Mouse (Mus musculus): ENCODE measurements around the gene Eea1. TPM values are rescaled to one million over a fixed set of nuclear protein-coding genes. Genes with fewer than 3 reads are reported as not detected.
"Not testable (repeated sequence)": the region's sequence is repeated elsewhere in the genome, so short reads cannot be mapped to it uniquely, and the experiment has no call there.

Gene Eea1
- 27.0 and 32.7 TPM in 2 replicates for total RNA-seq (2015; ENCODE audit: low replicate concordance)
- total RNA-seq (2017; ENCODE audit: low replicate concordance), result 44.4 and 48.0 TPM in 2 replicates

GRCm38 (mm10) chr10:95940046-95940900 lies at the start of gene Eea1:
TSS of gene Eea1 (plus strand) at chr10:95940650.
- ATAC-seq (replicated peaks; ENCODE audit: low FRiP score, poor library complexity, severe bottlenecking), result peak; percentile 94

GRCm38 (mm10) chr10:95891214-95891960 lies 49.1 kb upstream of the Eea1 start:
- no peak for ATAC-seq (replicated peaks; ENCODE audit: low FRiP score, poor library complexity, severe bottlenecking)

GRCm38 (mm10) chr10:95892132-95892531 lies 48.3 kb upstream of the Eea1 start:
- no peak for ATAC-seq (replicated peaks; ENCODE audit: low FRiP score, poor library complexity, severe bottlenecking)

- ATAC-seq (replicated peaks; ENCODE audit: low FRiP score, poor library complexity, severe bottlenecking), result no peak
Observed at GRCm38 (mm10) chr10:95893291-95893932, 47.0 kb upstream of the Eea1 start.

GRCm38 (mm10) chr10:95894036-95894855 lies 46.2 kb upstream of the Eea1 start:
- no peak for ATAC-seq (replicated peaks; ENCODE audit: low FRiP score, poor library complexity, severe bottlenecking)

DNA sequence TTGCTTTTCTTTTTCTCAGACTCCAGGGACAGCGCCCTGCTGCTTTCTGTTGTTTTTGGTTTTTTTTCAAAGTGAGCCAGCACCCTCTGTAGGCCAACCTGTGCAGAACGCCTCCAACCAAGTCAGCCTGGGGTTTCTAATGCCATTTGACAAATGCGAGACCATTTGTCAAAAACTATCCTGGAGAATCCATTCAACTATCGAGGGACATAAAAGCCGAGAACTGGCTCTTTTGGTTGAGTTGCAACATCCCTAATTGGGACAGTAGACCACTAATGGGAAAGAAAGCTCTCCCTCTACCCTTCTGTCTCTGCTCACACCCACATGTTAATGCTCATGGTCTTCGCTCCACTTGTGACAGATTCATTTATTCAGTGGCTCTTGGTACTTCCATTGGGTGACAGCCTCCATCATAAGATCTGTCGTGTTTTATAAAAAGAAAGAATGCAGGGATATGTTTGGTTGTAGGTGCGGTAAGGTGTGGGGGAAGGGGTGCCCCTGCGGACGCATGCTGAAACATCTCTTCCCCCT lies 45.5 kb upstream of the Eea1 start:
- ATAC-seq (replicated peaks; ENCODE audit: low FRiP score, poor library complexity, severe bottlenecking), result no peak

DNA sequence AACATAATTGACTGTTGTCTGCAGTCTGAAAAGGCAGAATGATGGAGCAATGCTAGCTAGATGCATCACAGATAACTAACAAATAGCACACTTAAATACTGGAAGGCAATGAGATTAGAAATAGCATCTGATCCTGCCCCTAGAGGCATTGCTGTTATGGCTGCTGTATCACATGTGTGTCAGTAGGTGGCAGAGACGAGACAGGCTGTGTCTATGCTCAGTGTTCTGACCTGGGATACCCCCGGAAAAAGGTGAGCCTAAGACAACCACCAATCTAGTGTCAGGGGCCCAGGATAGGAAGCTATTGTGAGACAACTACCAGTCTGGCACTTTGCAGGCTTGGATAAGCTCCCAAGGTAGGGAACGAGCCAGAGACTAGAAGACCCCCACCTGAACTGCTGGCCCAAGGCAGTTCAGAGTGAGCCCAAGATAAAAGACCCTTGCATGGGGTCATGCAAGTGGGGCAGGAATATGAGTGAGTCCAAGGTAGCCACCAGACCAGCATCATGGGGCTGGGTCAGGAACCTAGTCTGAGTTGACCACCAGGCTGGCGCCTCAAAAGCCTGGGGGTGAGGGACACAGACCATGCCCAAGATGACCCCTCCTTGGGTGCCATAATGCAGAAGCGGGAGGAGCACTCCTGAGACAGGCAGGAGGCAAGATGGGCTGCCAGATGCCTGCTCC lies 41.8 kb upstream of the Eea1 start:
- no peak for ATAC-seq (replicated peaks; ENCODE audit: low FRiP score, poor library complexity, severe bottlenecking)

DNA sequence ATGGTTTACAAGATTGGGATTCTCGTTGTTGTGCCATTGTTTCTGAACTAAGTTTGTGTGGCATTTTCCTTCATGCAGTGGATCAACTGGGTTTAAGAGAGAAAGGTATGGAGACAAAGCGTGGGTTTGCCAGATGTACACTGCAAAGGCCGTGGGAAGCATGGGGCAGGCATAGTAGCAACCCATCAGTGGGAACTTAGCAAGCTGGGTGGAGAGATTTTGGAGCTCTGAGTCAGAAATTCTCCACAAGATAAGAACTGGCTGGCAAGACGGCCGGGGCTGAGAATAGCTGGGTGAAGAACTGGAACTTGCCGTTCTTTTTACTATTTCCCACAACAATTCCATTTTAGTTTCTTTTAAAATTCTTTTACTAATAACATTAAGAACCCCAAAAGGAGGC lies 35.8 kb upstream of the Eea1 start:
- no peak for ATAC-seq (replicated peaks; ENCODE audit: low FRiP score, poor library complexity, severe bottlenecking)

DNA sequence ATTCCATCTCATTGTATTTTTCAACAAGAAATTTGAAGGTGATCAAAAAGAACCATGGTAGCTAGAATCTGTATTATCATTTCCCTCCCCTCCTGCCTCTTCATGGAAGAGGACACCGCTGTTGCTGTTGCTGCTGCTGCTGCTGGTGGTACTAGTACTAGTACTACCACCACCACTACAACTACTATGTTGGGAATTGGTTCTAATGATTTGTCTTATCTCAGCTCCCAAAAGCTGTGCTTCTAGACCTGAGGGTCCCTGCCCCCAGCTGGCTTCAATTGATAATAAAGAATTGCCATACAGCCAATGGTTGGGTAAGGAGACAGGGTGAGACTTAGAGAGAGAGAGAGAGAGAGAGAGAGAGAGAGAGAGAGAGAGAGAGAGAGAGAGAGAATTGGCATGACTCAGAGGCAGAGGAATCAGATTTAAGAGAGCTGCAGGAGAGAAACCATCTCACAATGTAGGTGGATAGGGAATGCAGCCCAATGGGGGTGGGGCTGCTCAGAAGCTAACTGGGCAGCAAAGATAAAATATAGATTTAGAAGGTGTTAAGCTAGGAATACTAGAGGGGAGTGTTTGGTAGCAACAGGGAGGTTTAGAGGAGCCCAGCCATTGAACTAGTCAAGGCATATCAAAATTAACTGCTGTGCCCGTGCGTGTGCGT lies 31.1 kb upstream of the Eea1 start:
- ATAC-seq (replicated peaks; ENCODE audit: low FRiP score, poor library complexity, severe bottlenecking), result no peak

GRCm38 (mm10) chr10:95911016-95911415 lies 29.4 kb upstream of the Eea1 start:
- ATAC-seq (replicated peaks; ENCODE audit: low FRiP score, poor library complexity, severe bottlenecking), result no peak

- no peak for ATAC-seq (replicated peaks; ENCODE audit: low FRiP score, poor library complexity, severe bottlenecking)
Observed at GRCm38 (mm10) chr10:95914434-95915174, 25.8 kb upstream of the Eea1 start.

DNA sequence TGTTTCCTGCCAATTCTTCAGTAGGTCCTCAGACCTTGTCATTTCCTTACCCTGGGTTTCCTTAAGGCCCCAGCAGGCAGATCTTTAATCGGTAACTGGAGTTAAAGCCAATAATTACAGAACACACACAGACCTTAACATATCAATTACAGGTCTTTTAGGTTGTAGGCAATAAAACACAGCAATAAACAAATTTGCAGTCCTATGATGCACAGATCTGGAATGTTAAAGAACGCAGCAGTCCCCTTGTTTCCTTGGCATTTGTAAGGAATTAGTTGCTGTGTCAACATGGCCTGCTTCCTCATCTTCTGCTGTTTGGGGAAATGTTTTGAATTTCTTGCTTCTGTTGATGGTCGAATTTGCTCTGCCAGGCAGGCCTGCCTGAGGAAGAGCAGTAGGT lies 21.7 kb upstream of the Eea1 start:
- ATAC-seq (replicated peaks; ENCODE audit: low FRiP score, poor library complexity, severe bottlenecking), result no peak

GRCm38 (mm10) chr10:95923263-95924217 lies 16.9 kb upstream of the Eea1 start:
- ATAC-seq (replicated peaks; ENCODE audit: low FRiP score, poor library complexity, severe bottlenecking), result no peak

DNA sequence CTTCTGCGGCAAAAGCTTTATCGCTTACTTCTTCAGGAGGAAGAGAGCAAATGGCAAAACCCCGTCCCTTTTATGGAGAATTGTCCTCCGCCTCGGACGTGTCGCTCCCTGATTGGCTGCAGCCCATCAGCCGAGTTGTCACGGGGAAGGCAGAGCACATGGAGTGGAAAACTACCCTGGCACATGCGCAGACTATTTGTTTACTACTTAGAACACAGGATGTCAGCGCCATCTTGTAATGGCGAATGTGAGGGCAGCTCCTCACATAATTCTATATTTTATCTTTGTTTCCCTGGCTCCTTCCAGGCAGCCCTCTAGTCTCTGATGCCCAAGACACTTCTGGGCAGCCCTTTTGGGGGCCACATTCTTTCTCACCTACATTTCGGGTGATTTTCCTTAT lies 6.8 kb upstream of the Eea1 start:
- not testable (repeated sequence) for ATAC-seq (replicated peaks; ENCODE audit: low FRiP score, poor library complexity, severe bottlenecking)

DNA sequence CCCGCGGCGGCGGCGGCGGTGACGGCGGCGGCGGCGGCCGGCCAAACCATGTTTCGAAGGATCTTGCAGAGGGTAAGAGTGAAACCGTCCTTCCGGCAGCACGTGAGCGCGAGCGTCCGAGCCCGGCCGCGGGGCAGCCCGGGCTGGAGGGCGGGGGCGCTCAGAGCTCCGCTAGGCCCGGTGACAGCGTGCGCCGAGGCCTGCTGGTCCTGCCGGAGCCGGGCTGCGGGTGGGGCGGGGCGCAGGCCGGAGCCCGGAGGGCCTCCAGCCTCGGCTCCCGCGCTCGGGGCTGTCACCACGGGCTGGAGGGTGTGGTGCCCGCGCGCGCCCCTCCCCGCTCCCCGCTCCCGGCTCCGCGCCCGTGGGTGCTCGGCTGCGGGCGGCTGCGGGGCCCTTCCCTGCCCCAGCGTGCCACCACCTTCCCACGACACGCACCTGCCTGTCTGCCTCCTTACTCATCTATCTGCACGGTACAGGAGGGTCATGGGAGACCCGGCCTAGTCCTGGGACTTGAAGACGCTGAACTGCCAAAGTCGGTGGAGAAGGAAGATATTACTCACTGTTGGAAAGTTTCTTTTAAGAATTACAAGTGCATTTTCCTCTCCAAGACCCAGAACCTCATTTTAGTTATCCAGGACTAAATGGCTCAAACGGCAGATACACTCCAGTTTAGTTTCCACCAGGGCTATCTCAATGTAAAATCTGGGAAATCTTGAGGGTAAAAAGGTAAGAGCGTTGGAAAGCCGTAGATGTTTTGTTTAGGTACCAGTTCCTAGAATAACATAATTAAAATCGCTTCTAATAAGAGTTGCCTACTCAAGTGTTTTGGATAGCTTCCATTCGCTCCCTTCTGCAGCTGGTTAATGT lies 684 bp downstream of the Eea1 start:
- peak; percentile 82 for ATAC-seq (replicated peaks; ENCODE audit: low FRiP score, poor library complexity, severe bottlenecking)

Measured in erythroid progenitor cell, adult 5-6 weeks (primary cell).